Mouse (Mus musculus) spleen, embryonic (tissue): ENCODE results near the gene Uvrag.

Experiments
- CTCF ChIA-PET: fragments of 350-600 bp; sonication (Branson Sonifier 250); formaldehyde crosslinking; loops from one replicate; lab custom pipeline; 2022; lab: Charles Lee

Gene Uvrag

DNA sequence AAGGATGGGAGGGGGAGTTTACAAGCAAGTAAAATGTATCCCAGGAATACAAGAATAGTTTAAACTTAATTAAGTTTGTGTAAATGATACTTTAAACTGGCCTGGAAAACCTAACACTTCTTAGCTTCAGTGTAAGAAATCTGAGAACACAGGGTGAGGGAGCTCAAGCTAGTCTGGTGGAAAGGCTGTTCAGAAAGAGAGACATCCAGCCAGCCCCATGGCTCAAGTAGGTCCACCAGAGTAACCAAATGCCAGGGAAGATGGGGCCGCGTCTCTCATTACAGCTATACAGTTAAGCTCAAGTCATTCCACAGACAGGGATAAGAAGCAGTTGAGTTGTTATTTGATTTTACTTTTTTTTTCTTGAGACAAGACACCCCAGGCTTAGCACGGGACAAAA lies 107.6 kb downstream of the Uvrag start:
- CTCF ChIA-PET: interaction anchor here (0.6 kb wide), 2 partner anchors 74 to 1217 kb away, joined by 3 to 4 read pairs; no protein-coding TSS in a partner anchor

- CTCF ChIA-PET: interaction anchor here (0.8 kb wide), 1 partner anchor 15 kb away, joined by 3 read pairs; no protein-coding TSS in a partner anchor
These were observed 108.9 kb downstream of the Uvrag start for GRCm38 (mm10) chr7:99032051-99032450.

GRCm38 (mm10) chr7:99028108-99028507 lies 112.8 kb downstream of the Uvrag start:
- CTCF ChIA-PET: no interaction called here

- CTCF ChIA-PET: interaction anchor here (1.2 kb wide), 1 partner anchor 52 kb away, joined by 4 read pairs; no protein-coding TSS in a partner anchor
These were observed 113.8 kb downstream of the Uvrag start for GRCm38 (mm10) chr7:99027185-99027584.

- CTCF ChIA-PET: no interaction called here
These were observed 115.0 kb downstream of the Uvrag start for GRCm38 (mm10) chr7:99025989-99026388.

DNA sequence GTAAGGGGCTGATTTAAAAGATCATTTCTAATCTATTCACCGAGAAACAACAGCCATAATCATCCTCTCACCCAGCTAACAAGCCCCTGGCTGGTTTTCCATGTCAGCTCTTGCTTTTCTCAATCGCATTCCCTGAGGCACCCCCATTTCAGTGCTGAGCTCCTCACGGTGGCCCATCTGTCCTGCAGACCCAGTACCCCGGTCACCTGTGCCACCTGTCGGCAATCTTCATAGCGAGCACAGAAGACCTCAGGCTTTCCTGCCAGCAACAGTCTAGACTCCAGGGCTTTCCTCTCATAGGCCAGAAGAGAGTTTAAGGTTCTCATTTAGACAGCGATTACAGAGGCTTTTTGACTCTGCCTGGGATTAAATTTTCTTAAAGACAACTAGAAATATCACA lies 115.7 kb downstream of the Uvrag start:
- CTCF ChIA-PET: no interaction called here

GRCm38 (mm10) chr7:99024791-99025190 lies 116.2 kb downstream of the Uvrag start:
- CTCF ChIA-PET: no interaction called here

- CTCF ChIA-PET: no interaction called here
These were observed 117.0 kb downstream of the Uvrag start for GRCm38 (mm10) chr7:99023931-99024330.

- CTCF ChIA-PET: no interaction called here
These were observed 119.7 kb downstream of the Uvrag start for GRCm38 (mm10) chr7:99021277-99021676.

DNA sequence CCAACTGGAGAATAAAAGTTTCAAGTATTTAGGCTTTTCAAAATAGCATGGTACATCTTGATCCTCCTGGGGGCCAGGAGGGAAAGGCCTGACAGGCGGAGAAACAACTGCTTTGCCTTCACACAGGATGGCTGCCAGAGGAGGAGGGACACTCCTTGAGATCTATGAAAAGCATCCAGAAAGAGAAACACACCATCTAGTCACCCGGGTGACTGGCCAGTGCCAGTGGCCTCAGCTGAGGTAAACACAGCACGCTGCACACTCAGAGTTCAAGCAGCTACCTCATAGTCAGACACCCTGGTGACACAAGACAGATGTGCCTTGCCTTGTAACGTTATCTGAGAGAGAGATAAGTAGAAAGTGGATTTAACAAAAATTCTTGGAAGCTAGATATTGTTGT lies 120.6 kb downstream of the Uvrag start:
- CTCF ChIA-PET: no interaction called here

DNA sequence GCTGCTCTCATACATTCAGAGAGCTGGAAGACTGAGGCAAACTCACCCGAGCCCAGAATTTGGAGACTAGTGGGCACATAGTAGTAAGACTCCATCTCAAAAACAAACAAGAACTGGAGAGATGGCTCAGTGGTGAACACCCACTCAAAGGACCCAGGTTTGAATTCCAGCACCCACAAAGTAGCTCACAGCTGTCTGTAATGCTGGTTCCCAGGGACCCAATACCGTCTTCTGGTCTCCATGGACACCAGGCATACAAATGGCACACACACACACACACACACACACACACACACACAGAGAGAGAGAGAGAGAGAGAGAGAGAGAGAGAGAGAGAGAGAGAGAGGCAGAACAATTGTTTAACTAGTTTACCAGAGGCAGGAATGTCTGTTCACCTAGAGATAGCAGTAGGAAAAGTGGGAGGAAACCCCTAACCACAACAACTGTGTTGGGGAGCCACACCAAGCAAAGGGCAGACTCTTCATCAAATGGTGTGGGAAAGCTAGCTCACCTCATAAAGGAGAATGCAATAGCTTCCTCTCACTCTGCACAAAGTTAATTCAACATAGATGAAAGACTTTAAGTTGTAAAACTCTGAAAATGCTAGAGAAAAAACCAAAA lies 123.6 kb downstream of the Uvrag start:
- CTCF ChIA-PET: interaction anchor here (0.6 kb wide), 1 partner anchor 14 kb away, joined by 3 read pairs; no protein-coding TSS in a partner anchor

GRCm38 (mm10) chr7:99015914-99016313 lies 125.0 kb downstream of the Uvrag start:
- CTCF ChIA-PET: no interaction called here

GRCm38 (mm10) chr7:99015419-99015818 lies 125.5 kb downstream of the Uvrag start:
- CTCF ChIA-PET: no interaction called here

GRCm38 (mm10) chr7:99014620-99015019 lies 126.3 kb downstream of the Uvrag start:
- CTCF ChIA-PET: interaction anchor here (0.7 kb wide), 1 partner anchor 289 kb away, joined by 3 read pairs; no protein-coding TSS in a partner anchor

- CTCF ChIA-PET: no interaction called here
These were observed 133.2 kb downstream of the Uvrag start for GRCm38 (mm10) chr7:99007506-99008354.

DNA sequence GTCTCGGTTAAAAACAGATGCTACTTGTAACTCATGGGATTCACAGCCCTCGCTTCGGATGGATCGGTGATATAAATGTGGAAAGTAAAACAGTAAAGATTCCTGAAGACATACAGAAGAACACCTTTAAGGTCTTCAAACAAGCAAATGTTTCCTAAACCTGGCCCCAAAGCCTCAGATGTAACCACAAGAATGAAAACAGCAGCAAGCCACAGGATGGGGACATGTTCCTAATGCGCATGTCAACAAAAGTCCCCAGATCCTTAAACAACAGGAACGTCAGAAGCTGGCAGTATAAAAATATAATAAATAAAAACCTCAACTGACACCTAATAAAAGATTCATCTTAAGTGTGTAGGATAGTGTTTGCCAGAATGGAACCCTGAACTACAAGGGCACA lies 137.7 kb downstream of the Uvrag start:
- CTCF ChIA-PET: no interaction called here

DNA sequence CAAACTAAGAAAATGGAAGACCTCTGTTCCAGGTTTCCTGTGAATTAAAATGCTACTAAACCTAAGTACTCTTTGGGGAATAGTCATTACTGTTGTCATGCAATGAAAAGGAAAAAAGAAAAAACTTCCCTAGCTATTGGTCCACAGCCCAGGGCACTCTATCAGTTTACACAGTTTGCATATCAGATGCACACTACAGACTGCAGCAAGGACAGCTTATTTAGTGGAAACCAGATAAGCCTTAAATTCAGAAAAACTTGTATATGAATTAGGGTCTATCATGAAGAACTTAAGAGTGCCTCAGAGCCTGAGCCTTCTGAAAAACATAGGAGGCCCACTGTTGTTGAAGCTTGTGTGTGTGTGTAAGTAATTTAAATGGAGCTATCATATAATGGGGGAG lies 142.2 kb downstream of the Uvrag start:
- CTCF ChIA-PET: no interaction called here

DNA sequence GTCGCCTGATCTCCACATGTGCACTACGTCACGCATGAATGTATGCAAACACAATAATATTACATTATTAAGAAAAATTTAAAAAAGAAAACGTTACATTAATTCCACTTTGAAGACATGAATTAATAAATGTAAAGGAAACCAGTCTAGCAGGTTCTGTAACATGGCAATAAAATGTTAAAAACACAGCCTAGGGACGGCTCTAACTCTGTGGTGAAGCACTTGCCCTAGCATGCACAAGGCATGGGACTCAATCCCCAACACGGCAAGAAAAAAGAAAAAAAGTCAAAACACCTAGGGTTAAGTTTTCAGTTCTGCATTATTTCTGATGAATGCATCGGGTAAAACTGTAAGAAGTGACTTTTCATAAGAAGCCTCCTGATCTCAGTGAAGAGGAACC lies 143.2 kb downstream of the Uvrag start:
- CTCF ChIA-PET: interaction anchor here (0.6 kb wide), 1 partner anchor 130 kb away, joined by 7 read pairs; no protein-coding TSS in a partner anchor

GRCm38 (mm10) chr7:98996791-98997190 lies 144.2 kb downstream of the Uvrag start:
- CTCF ChIA-PET: no interaction called here

DNA sequence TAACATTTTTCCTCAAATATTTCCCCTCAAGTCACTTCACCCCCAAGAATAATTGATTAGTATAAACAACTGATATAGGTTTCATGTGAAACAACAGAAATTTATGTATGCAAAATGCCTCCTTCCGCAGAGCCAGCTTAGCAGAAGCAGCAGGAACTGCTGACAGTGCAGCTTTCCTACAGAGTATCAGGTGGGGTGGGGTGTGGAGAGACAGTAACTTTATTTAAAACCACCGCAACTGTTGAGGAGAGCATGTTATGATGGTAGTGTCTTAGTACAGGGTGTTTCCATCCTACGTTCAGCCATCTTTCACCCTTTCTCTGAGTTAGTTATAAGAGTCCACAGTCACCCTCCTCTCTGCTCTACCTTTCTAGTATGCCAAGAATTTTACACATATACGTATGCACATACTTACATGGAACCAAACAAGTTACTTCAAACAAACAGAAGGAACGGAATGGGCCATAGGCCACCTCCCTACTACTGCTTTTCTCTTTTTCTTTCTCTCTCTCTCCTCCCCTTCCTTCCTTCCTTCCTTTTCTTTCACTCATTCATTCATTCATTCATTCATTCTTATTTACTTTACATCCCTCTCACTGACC lies 145.7 kb downstream of the Uvrag start:
- CTCF ChIA-PET: no interaction called here

DNA sequence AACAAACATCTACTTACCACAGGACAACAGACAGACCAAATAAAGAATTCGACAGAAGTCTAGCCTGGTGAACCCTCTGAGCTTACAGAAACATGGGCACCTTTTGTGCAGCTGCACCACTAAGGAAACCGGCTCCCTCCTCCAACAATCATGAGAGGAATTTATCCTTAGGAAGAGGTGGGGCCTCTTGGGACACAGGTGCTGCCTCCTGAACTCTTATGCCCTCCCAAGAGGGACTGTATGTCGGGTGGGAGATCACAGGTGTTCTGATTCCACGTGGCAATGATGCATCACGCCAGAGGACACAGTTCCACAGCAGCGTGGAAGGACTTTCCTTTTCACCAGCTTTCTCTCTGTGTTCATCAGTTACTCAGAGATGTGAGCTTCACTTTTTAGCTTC lies 146.8 kb downstream of the Uvrag start:
- CTCF ChIA-PET: no interaction called here

- CTCF ChIA-PET: no interaction called here
These were observed 147.5 kb downstream of the Uvrag start for GRCm38 (mm10) chr7:98993395-98993794.
